Mouse (Mus musculus) G1E-ER4 (cell line): ENCODE results near the gene Pno1. TPM values are rescaled to one million over a fixed set of nuclear protein-coding genes. Genes with fewer than 3 reads are reported as not detected.

Source experiments
- GATA1 ChIP-seq: IDR thresholded peaks from one replicate; pipeline ENCODE4 v1.8.0; 2012; ENCODE audit warnings: low read length, inconsistent platforms
- polyA plus RNA-seq: library from polyadenylated mRNA; stranded (reverse); fragments of >175 nt; gene quantifications from 2 replicates; pipeline ENCODE4 v1.2.3, GENCODE M21; 2012

Pno1 gene
- polyA plus RNA-seq: 38.7 and 67.6 TPM in 2 replicates

DNA sequence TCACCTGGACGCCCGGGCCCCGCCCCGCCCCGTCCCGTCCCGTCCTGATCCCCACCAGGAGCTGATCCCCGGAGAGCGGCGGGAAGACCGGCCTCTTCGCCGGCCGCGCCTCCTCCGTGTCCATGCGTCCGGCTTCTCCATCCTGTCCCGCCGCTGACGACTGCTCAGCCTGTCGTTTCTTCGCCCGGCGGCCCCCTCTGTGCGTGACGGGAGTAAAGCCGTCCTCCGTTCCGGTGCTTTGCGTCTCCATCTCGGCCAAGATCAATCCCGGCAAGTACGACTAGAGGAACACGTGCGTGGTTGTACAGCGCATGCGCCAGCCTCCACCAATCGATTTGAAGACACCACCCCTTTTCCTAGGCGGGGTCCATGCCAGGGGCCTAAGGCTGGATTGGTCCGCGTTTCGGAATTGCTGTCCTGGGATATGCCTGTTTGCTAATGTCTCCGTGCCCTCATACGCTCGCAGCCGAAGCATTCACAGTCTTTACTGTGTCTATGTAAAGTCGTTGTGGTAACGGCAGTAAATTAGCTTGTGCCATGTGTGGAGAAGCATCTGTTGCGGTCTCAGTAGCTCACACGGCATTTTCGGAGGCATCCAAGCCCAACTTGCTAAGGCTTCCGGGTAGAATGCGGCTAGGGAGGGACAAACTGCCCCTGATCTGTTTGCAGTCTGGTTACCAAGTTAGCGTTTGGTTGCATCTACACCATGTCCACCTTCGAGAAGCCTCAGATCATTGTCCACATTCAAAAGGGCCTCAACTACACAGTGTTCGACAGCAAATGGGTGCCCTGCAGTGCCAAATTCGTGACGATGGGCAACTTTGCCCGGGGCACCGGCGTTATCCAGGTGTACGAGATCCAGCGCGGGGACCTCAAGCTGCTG, at the start of gene Pno1:
Gene Pno1, minus strand, starts transcription at position 311 of the 883 bp plus-strand sequence.
- TF ChIP-seq GATA1: no peak

DNA sequence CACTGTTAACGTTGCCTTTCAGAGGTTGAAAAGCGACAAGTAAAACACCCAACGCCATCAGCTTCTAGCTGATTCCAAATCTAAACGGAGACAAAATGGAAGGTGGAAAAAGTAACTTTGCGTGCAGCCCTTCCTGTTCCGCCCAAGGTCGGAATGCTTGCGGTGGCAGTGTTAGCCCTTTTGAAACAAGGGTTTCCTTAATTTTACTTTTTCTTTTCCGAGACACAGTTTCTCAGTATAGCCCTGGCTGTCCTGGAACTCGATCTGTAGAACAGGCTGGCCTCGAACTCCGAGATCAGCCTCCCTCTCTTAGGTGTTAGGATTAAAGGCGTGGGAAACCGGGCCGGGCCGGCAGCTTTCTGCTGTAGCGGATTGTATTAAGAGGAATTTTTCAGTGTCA, 46.5 kb upstream of the Pno1 start:
- TF ChIP-seq GATA1: no peak

DNA sequence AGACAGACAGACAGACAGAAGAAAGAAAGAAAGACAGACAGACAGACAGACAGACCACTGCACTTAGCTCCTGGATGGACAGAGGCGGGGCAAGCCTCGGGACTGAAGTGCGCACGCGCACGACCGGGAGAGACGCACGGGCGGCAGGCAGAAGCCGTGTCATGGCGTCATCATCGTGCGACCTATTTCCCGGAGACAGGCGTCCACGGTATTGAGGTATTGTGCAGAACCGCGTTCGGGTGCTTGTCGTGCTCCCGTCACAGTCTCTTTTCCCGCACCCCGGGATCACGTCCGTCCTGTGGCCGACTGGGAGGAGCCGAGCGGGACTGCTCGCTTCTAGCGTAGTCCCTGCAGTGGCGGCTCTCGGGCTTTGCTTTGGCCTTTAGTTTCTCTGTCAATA, 46.1 kb upstream of the Pno1 start, which contains the start of gene C1d:
Gene C1d, plus strand, starts transcription at position 137 of the 400 bp plus-strand sequence.
- no peak for TF ChIP-seq GATA1

DNA sequence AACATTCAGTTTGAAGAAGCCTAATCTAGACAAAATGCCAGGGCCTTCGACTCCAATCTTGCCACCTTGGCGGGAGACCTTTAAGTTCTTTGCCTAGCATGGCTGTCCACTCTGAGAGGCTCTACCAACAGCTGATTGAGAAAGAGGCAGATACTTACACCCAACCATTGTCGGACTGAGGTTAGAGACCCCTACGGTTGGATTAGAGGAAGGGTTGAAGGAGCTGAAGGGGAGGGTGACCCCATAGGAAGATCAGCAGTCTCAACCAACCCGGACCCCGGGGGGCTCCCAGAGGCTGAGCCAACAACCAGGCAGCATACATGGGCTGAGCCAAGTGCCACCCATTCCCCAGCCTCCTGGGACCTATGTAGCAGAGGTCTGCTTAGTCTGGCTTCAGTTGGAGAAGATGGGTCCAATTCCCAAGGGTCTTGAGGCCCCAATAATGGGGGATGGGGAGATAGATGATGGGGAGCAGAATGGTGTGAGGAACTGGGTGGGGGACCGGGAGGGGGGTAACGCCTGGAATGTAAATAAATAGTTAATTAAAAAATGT, 45.5 kb upstream of the Pno1 start:
- no peak for TF ChIP-seq GATA1

DNA sequence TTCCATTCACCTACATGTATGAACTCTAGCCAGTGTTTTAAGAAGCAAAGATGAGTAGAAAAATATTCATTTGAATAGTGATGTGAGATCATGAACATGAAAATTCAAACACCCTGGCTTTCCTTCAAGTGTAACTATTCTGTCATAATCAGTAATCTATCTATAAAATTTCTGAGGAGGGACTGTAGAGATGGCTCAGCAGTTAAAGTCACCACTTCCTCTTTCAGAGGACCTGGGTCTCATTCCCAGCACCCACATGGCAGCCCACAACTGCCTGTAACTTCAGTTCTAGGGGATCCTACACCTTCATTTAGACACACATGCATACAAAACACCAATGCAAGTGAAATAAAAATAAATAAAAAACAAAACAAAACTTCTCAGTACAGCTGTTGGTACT, 37.3 kb upstream of the Pno1 start:
- no peak for TF ChIP-seq GATA1

DNA sequence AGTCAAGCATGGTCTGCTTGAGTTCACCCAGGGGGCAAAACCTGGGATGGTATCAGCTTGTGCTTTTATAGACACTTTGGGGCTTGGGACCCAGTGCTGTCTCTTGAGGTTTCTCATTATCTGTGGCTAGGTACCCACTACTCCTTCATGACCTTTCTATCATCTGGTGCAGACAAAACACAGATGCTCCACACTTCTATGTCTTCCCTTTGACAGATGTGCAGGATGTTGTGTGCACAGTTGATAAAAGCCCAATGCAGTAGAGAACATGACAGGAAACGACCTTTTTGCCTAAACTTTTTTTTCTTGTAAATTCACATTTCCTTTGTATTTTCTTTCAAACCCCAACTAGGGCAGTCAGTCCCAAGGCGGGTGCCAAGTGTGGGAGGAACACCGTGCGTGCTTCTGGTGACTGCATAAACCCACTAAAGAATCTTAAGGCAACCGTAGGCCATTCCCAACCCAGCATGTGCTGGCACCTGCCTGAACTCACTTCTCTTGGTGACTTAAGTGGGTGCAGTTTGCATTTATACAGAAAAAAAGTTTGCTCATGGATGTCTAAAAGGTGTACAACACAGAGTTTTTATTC, 25.2 kb upstream of the Pno1 start:
- peak; percentile 63 for TF ChIP-seq GATA1

DNA sequence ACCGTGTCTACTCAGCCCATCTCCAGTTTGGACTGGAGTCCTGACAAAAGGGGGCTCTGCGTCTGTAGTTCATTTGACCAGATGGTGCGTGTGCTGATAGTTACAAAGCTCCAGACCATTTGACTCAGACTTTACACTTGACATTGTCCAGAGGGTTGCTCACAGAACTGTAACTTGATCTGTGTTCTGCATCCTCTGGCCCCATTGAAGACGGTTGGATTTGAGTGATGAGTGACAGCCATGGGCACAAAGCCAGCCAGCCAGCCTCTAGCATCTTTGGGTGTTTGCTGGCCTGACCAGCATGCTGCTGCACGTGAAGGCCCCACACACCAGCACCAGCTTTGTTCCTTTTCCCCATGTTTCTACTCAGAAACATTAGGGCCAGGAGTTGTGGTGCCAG, 21.4 kb upstream of the Pno1 start:
- no peak for TF ChIP-seq GATA1

DNA sequence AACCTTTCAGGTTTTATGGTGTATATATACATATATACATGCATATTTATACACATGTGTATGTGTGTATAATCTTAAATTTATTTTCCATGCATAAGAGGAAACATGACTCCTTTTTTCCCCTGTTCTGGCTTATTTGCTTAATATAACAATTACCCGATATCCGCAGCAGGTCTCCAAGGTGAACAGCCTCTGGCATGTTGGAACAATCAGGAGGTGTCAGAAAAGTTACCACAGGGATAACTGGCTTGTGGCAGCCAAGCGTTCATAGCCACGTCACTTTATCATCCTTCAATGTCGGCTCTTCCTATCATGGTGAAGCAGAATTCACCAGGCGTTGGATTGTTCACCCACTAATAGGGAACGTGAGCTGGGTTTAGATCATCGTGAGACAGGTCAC, 9.8 kb upstream of the Pno1 start:
- no peak for TF ChIP-seq GATA1

DNA sequence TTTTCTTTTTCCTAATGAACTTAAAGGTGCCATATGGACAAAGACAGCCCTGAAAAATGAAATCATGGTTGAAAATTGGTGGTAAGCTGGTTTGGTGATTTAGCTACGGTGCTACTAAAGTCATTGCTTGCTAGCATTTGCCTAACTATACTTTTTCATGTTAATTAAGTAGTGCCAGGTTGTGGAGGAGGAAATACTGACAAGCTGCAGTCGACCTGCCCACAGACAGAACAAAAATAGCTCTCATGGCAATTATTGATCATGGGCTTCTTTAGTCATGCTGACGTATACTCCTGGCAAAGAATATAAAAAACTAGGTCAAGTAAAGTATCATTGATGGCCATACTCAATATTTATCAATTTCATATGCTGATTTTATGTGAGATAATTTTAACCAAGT, 4.1 kb upstream of the Pno1 start:
- TF ChIP-seq GATA1: no peak

DNA sequence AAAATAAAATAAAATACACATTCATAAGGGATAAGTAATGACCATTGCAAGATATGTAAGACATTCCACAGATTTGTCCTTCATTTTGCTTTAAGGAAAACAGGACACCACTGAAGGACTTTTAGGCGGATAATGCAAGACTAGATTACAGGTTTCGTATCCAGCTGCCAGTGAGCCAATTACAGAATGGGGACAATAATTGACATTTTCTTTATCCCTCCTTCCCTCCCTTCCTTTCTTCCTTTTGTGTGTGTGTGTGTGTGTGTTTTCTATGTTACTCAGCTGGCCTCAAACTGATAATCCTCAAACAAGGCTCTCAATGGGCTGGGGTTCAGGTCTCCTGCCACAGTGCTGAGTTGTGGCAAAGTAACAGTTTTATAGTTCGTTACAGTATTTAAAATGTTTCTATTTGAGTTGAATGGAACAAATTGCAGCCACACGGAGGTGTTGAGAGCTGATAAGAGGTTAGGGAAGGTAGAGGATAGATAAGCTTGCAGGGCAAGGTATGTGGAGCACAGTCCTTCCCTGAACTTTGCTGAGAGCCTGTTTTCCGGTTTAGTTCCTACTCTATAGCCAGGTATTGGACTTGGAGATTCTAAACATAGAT, 1.6 kb upstream of the Pno1 start:
- TF ChIP-seq GATA1: peak; percentile 53

DNA sequence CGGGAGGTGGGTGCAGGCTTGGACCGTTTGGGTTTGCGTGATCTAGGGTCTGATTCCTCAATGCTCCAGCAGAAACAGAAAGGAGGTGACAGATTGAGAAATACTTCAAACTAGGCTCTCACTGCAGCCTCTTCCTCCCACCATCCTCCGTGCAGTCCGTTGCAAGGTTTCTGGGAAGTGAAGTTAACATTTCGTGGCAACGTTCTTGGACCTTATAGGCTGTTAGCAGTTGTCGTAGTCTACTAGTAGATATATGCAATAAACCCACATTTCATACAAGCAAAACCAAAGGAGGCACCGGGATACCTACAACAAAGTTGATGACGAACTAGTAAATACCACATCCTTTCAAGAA, 750 bp upstream of the Pno1 start:
- no peak for TF ChIP-seq GATA1

DNA sequence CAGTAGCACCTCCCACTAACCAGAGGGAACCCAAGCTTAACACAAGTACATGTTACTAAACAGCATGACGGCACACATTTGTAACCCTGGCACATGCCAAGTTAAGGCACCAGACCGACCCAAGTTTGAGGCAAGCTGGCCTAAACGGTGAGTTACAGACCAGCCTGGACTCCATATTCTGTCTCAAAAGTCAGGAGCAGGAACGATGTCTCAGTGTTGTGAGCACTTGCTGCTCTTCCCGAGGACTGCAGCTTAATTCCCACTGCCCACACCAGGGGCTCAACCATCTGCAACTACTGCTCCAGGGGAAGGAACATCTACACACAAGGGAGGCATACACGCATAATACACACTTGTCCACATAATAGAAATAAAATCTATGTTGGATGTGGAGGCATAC, 8.9 kb downstream of the Pno1 start:
- no peak for TF ChIP-seq GATA1

DNA sequence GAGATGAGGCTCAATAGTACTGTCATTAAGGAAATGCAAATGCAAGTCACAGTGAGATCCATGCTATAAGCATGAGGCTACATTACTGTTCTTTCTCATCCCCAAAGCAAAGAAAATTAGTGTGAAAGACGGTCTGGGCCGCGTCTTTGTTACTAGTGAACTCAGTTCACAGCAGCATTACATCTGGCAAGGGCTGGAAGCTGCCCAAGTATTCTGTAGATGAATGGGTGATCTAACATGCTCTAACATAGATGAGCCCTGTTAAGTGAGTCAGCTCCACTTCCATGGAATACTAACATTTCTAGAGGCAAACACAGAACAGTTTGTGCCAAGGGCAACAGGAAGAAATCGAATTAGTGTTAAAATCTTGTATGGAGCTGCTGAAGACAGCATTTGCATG, 10.4 kb downstream of the Pno1 start:
- TF ChIP-seq GATA1: no peak

DNA sequence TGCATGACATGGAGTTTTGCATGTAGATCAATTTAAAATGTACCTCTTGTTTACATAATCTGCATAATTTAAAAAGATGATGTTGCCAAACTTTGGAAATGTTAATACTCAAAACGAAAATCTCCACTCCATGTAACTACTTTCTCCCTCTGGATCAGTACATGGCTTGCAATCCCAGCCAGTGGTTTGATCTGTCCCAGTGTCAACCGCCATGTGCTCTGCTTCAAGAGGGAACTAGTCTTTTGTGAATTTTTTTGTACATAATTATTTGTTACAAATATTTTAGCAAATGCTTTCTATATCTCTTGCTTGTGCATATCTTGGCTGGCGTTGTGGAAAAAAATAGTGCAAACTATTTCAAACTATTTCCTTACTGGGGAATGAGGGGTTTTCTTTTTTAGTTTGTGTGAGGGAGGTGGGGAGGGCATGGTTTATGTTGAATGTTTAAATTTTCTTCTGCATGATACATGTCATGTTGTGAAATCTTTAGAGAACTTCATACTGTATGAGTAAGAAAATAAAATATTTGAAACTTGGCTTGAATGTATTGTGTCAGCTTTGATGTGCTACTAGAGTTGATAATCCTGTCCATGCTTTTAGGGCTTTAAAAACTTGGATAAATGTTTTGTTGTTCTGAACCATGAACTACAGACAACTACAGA, 11.4 kb downstream of the Pno1 start:
- TF ChIP-seq GATA1: no peak

DNA sequence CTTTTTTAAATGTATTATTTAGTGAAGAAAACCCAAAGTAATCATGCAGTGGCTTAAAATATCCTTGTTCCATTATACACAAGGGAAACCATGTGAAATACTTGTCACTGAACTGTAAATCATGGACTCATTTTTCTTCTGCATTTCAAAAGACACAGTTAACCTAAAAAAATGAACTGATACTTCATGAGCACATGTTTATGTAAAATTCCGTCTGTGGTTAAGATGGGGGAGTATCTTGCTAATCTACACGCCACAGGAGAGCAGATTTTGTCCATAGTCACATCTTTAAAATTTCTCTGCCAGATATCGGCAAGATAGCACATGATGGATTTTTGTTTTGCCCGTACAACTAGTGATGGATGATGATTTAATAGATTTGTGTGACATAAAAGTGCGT, 12.2 kb downstream of the Pno1 start:
- TF ChIP-seq GATA1: no peak
